Mouse (Mus musculus): Measurements from ENCODE around the gene Psma6. TPM values are rescaled to one million over a fixed set of nuclear protein-coding genes. Genes with fewer than 3 reads are reported as not detected.

Gene Psma6
- total and polyA plus RNA-seq, 3 experiments: 70.9 to 163 (median 140) TPM

DNA sequence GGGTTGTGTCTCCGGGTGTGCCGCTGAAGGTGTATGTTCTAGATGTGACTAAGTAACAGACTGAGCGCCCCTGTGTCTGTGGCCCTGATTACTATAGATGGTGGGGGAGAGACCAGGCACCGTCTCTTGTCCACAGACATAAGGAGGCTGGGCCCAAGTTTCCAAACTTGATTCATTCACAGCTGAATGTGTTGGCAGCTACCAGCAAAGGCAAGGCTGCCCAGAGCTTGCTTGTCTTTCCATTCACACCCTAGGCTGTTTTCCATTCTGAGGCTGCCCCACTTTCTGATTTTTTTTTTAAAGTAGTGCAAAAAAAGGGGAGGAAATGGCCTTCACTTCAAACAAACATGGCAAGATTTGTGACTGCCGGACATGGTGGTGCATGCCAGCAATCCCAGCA, 72.9 kb downstream of the Psma6 start:
- no peaks in the 10 kb centered on the region for H3K27me3 ChIP-seq (ENCODE audit: control insufficient read depth, insufficient read depth, low read length)
- H3K27ac ChIP-seq: no peak overlapping the region
- no peak for DNase-seq
- H3K4me3 ChIP-seq: no peak overlapping the region
- WGBS: 81% methylated on average over 5 of the region's 5 CpGs
- peaks cover 4% of the 10 kb centered on the region for H3K4me1 ChIP-seq (ENCODE audit: control insufficient read depth, insufficient read depth, low read length)
- TF ChIP-seq CTCF (IDR thresholded peaks at IDR 0.05) (no peak), POLR2A (IDR thresholded peaks at IDR 0.05; ENCODE audit: insufficient read depth, low read depth, low read length) (no peak), EP300 (IDR thresholded peaks at IDR 0.05; ENCODE audit: insufficient read depth, low read depth, low read length) (no peak)
- no peak overlapping the region for H3K9ac ChIP-seq (ENCODE audit: low read depth, low read length)
- H3K36me3 ChIP-seq (ENCODE audit: control insufficient read depth, insufficient read depth, low read length): no peaks in the 10 kb centered on the region; the same call in 1 of the 2 replicates
- intact Hi-C loops (cut with DNase I): no loop called here
- no peaks in the 10 kb centered on the region for H3K79me2 ChIP-seq (replicated peaks; ENCODE audit: control insufficient read depth, insufficient read depth, low read length)

GRCm38 (mm10) chr12:55459739-55460138, 75.7 kb downstream of the Psma6 start:
- TF ChIP-seq POLR2A (IDR thresholded peaks at IDR 0.05; ENCODE audit: insufficient read depth, low read depth, low read length) (no peak), EP300 (IDR thresholded peaks at IDR 0.05; ENCODE audit: insufficient read depth, low read depth, low read length) (no peak)
- H3K4me1 ChIP-seq (ENCODE audit: control insufficient read depth, insufficient read depth, low read length): peaks cover 10% of the 10 kb centered on the region
- WGBS: 26% methylated on average over 8 of the region's 8 CpGs
- no peak overlapping the region for H3K4me3 ChIP-seq
- no peak overlapping the region for H3K27ac ChIP-seq
- DNase-seq: no peak
- H3K9ac ChIP-seq (ENCODE audit: low read depth, low read length): no peak overlapping the region
- intact Hi-C loops (cut with DNase I): no loop called here
- H3K36me3 ChIP-seq (ENCODE audit: control insufficient read depth, insufficient read depth, low read length): no peaks in the 10 kb centered on the region
- H3K27me3 ChIP-seq (ENCODE audit: control insufficient read depth, insufficient read depth, low read length): no peaks in the 10 kb centered on the region
- H3K79me2 ChIP-seq (replicated peaks; ENCODE audit: control insufficient read depth, insufficient read depth, low read length): no peaks in the 10 kb centered on the region

- Histone ChIP-seq H3K4me1 (ENCODE audit: control insufficient read depth, insufficient read depth, low read length) (peaks cover 16% of the 10 kb centered on the region), H3K9ac (ENCODE audit: low read depth, low read length) (no peak overlapping the region), H3K27ac (no peak overlapping the region), H3K79me2 (replicated peaks; ENCODE audit: control insufficient read depth, insufficient read depth, low read length) (no peaks in the 10 kb centered on the region), H3K4me3 (no peak overlapping the region), H3K27me3 (ENCODE audit: control insufficient read depth, insufficient read depth, low read length) (no peaks in the 10 kb centered on the region), H3K36me3 (ENCODE audit: control insufficient read depth, insufficient read depth, low read length) (no peaks in the 10 kb centered on the region)
- intact Hi-C loops (cut with DNase I): no loop called here
- 61% methylated on average over 4 of the region's 4 CpGs for WGBS
- DNase-seq: no peak
- TF ChIP-seq EP300 (IDR thresholded peaks at IDR 0.05; ENCODE audit: insufficient read depth, low read depth, low read length): no peak
- no peak for TF ChIP-seq CTCF (IDR thresholded peaks at IDR 0.05)
- no peak for TF ChIP-seq POLR2A (IDR thresholded peaks at IDR 0.05; ENCODE audit: insufficient read depth, low read depth, low read length)
Measured at GRCm38 (mm10) chr12:55460900-55461299, 76.9 kb downstream of the Psma6 start.

DNA sequence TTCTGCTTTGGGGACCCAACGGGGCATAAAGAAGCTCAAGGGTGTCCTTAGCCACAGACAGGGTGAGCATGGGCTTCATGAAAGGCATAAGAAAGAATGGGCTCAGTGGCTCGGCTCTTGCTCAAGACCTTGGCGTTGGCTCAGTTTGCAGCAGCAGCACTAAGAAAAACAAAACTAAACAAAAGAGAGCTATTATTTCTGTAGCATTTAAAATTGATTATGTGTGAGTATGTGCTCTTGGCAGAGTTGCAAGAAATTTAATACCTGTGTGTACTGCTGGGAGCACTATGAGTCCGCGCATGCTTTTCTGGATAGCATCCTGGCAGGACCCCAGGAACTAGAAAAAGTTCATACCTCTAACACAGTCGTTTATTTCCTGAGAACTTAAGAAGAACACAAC, 77.7 kb downstream of the Psma6 start:
- no peaks in the 10 kb centered on the region for H3K27me3 ChIP-seq (ENCODE audit: control insufficient read depth, insufficient read depth, low read length)
- H3K4me1 ChIP-seq (ENCODE audit: control insufficient read depth, insufficient read depth, low read length): peaks cover 21% of the 10 kb centered on the region
- no peak for DNase-seq
- no peak for TF ChIP-seq CTCF (IDR thresholded peaks at IDR 0.05)
- TF ChIP-seq EP300 (IDR thresholded peaks at IDR 0.05; ENCODE audit: insufficient read depth, low read depth, low read length): no peak
- no peak for TF ChIP-seq POLR2A (IDR thresholded peaks at IDR 0.05; ENCODE audit: insufficient read depth, low read depth, low read length)
- intact Hi-C loops (cut with DNase I): no loop called here
- 70% methylated on average over 6 of the region's 6 CpGs for WGBS
- H3K4me3 ChIP-seq: no peak overlapping the region
- no peak overlapping the region for H3K9ac ChIP-seq (ENCODE audit: low read depth, low read length)
- no peak overlapping the region for H3K27ac ChIP-seq
- H3K36me3 ChIP-seq (ENCODE audit: control insufficient read depth, insufficient read depth, low read length): no peaks in the 10 kb centered on the region
- no peaks in the 10 kb centered on the region for H3K79me2 ChIP-seq (replicated peaks; ENCODE audit: control insufficient read depth, insufficient read depth, low read length)

DNA sequence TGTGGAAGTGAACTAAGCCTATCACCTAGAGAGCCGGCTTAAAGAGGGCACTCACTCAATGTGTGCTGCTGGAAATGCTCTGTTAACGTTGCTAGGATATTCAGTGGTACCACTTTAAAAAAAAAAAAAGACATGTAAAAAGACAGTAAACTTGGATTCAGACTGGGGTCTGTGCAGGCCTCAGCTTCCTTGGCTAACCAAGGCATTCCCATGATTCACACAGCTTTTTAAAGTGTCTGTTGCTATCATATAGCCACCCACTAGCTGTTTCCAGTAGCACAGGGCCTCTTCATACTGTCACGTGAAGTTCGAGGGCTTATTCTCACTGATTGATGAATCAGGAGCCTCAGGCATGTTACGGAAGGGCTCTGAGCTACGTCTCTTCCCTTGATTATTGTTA, 78.4 kb downstream of the Psma6 start:
- no peaks in the 10 kb centered on the region for H3K36me3 ChIP-seq (ENCODE audit: control insufficient read depth, insufficient read depth, low read length)
- no peak overlapping the region for H3K9ac ChIP-seq (ENCODE audit: low read depth, low read length)
- no peak overlapping the region for H3K27ac ChIP-seq
- H3K4me1 ChIP-seq (ENCODE audit: control insufficient read depth, insufficient read depth, low read length): peaks cover 25% of the 10 kb centered on the region
- no peak overlapping the region for H3K4me3 ChIP-seq
- no peak for DNase-seq
- no peak for TF ChIP-seq CTCF (IDR thresholded peaks at IDR 0.05)
- no peak for TF ChIP-seq POLR2A (IDR thresholded peaks at IDR 0.05; ENCODE audit: insufficient read depth, low read depth, low read length)
- TF ChIP-seq EP300 (IDR thresholded peaks at IDR 0.05; ENCODE audit: insufficient read depth, low read depth, low read length): no peak
- 81% methylated on average over 6 of the region's 6 CpGs for WGBS
- intact Hi-C loops (cut with DNase I): no loop called here
- no peaks in the 10 kb centered on the region for H3K79me2 ChIP-seq (replicated peaks; ENCODE audit: control insufficient read depth, insufficient read depth, low read length)
- H3K27me3 ChIP-seq (ENCODE audit: control insufficient read depth, insufficient read depth, low read length): no peaks in the 10 kb centered on the region

- no peak for DNase-seq
- H3K27ac ChIP-seq: no peak overlapping the region
- intact Hi-C loops (cut with DNase I): no loop called here
- H3K27me3 ChIP-seq (ENCODE audit: control insufficient read depth, insufficient read depth, low read length): no peaks in the 10 kb centered on the region
- no peak overlapping the region for H3K9ac ChIP-seq (ENCODE audit: low read depth, low read length)
- no peak overlapping the region for H3K4me3 ChIP-seq
- H3K79me2 ChIP-seq (replicated peaks; ENCODE audit: control insufficient read depth, insufficient read depth, low read length): no peaks in the 10 kb centered on the region
- H3K4me1 ChIP-seq (ENCODE audit: control insufficient read depth, insufficient read depth, low read length): peaks cover 26% of the 10 kb centered on the region
- TF ChIP-seq CTCF (IDR thresholded peaks at IDR 0.05): no peak
- no peak for TF ChIP-seq POLR2A (IDR thresholded peaks at IDR 0.05; ENCODE audit: insufficient read depth, low read depth, low read length)
- TF ChIP-seq EP300 (IDR thresholded peaks at IDR 0.05; ENCODE audit: insufficient read depth, low read depth, low read length): no peak
- WGBS: 93% methylated on average over 5 of the region's 5 CpGs
- no peaks in the 10 kb centered on the region for H3K36me3 ChIP-seq (ENCODE audit: control insufficient read depth, insufficient read depth, low read length)
Measured at GRCm38 (mm10) chr12:55463087-55463486, 79.1 kb downstream of the Psma6 start.
